Mouse (Mus musculus) midbrain, embryonic 12.5 days (tissue): ENCODE results near the gene Papss2. TPM values are rescaled to one million over a fixed set of nuclear protein-coding genes. Genes with fewer than 3 reads are reported as not detected.

Source experiments
- ATAC-seq: fragments of 200-750 bp; cut with Nextera tagmentation; 2 replicates; pipeline ENCODE4 v1.8.0; 2017; ENCODE audit warnings: low read depth, moderate TSS enrichment, moderate library complexity; ENCODE audit not compliant: low FRiP score
- H3K27ac ChIP-seq: fragments of 300-500 bp; sonication (generic); replicated peaks from 2 replicates; pipeline ENCODE4 v1.5.1; 2016; ENCODE audit warnings: mild to moderate bottlenecking
- H3K27me3 ChIP-seq: fragments of 300-500 bp; sonication (generic); 2 replicates; pipeline ENCODE4 v1.6.1; 2016; ENCODE audit warnings: mild to moderate bottlenecking
- H3K36me3 ChIP-seq: fragments of 300-500 bp; sonication (generic); 2 replicates; pipeline ENCODE4 v1.6.1; 2016
- H3K4me1 ChIP-seq: fragments of 300-500 bp; sonication (generic); 2 replicates; pipeline ENCODE4 v1.6.1; 2016
- H3K4me2 ChIP-seq: fragments of 300-500 bp; sonication (generic); replicated peaks from 2 replicates; pipeline ENCODE4 v1.6.1; 2016; ENCODE audit warnings: mild to moderate bottlenecking, moderate library complexity
- H3K4me3 ChIP-seq: fragments of 300-500 bp; sonication (generic); 2 replicates; pipeline ENCODE4 v1.5.1; 2016; ENCODE audit warnings: mild to moderate bottlenecking
- H3K9ac ChIP-seq: fragments of 300-500 bp; sonication (generic); replicated peaks from 2 replicates; pipeline ENCODE4 v1.6.1; 2016; ENCODE audit warnings: mild to moderate bottlenecking, moderate library complexity
- H3K9me3 ChIP-seq: fragments of 300-500 bp; sonication (generic); 2 replicates; pipeline ENCODE4 v1.6.1; 2016; ENCODE audit warnings: mild to moderate bottlenecking
- WGBS: fragments of 180-500 bp; shearing (Covaris S2); methylation state at CpG from one replicate; pipeline ENCODE4 v1.1.7; 2016; 5-methylcytosine and 5-hydroxymethylcytosine counted together
- polyA plus RNA-seq: library from polyadenylated mRNA; unstranded; fragments of >200 nt; fragmentation: Nextera tagmentation; extraction: Ambion mirVana; gene quantifications from 2 replicates; pipeline ENCODE4 v1.2.1, GENCODE M21; 2016

Papss2 gene
- polyA plus RNA-seq, 1 experiment from 2014 or later, result 3.6 TPM

DNA sequence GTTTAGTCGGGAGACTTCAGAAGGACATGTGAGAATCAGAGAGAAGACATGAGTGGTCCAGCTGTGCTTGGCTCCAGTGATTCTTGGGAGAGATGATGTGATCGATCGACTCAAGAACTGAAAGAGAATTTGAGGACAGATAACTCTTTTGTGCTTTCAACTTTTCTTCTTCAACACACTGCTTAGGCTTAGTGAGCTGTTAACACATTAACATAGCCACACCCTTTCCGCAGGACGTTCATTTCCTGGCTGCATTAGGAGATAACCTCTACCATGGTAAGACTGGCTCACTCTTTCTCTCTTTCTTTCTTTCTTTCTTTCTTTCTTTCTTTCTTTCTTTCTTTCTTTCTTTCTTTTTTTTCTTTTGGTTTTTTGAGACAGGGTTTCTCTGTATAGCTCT is 25.9 kb upstream of the Papss2 start:
- Histone ChIP-seq H3K4me2 (no peak overlapping the region), H3K4me3 (no peak overlapping the region), H3K9ac (no peak overlapping the region), H3K36me3 (no peaks in the 10 kb centered on the region), H3K27me3 (no peaks in the 10 kb centered on the region), H3K27ac (no peak overlapping the region), H3K4me1 (no peaks in the 10 kb centered on the region), H3K9me3 (no peaks in the 10 kb centered on the region)
- ATAC-seq, result no peak
- WGBS, result 88% methylated on average over 5 of the region's 5 CpGs

DNA sequence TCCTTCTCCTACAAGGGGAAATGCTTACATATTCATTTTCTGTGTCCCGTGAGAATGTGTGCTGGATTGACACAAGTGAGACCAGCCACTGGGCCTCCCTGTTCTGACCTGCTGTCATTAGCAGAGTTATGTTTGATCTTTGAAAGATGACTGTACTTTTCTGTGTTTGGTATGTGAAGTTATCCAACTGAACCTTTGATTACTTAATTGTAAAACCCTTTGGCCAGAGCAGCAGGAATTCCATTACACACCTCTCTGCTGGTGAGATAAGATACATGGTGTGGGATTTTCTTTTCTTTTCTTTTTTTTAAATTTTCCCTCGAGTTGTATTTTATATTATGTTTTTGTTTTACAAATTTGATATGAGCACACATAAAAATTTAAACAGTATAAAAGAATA is 23.4 kb upstream of the Papss2 start:
- no peak for ATAC-seq
- no peaks in the 10 kb centered on the region for H3K9me3 ChIP-seq
- WGBS, result 69% methylated on average over 2 of the region's 2 CpGs
- H3K4me2 ChIP-seq, result no peak overlapping the region
- no peaks in the 10 kb centered on the region for H3K36me3 ChIP-seq
- H3K27me3 ChIP-seq, result no peaks in the 10 kb centered on the region
- no peaks in the 10 kb centered on the region for H3K4me1 ChIP-seq
- H3K4me3 ChIP-seq, result no peak overlapping the region
- no peak overlapping the region for H3K9ac ChIP-seq
- H3K27ac ChIP-seq, result no peak overlapping the region

DNA sequence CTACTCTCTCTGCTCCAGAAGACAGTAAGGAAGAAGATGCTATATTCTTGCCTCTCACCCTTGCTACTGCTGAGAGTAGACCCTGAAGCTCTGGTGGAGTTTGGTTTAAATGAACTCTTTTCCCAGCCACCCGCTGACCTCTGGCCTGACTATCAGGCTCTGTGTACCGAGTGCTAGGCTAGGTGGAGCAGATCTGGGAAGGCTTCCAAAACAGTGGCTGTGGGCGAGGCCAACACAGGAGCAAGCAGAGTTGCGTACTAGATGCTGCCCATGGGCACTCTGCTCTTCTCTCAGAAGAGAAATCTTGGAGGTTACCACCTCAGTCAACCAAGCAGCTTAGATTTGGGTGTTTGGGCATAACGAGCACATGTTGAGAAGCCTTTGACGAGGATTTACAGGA is 22.3 kb upstream of the Papss2 start:
- Histone ChIP-seq H3K27me3 (no peaks in the 10 kb centered on the region), H3K4me3 (no peak overlapping the region), H3K9me3 (no peaks in the 10 kb centered on the region), H3K4me2 (no peak overlapping the region), H3K4me1 (peaks cover 3% of the 10 kb centered on the region; the same call in 1 of the 2 replicates), H3K36me3 (no peaks in the 10 kb centered on the region), H3K27ac (no peak overlapping the region), H3K9ac (no peak overlapping the region)
- WGBS, result 88% methylated on average over 6 of the region's 6 CpGs
- no peak for ATAC-seq

DNA sequence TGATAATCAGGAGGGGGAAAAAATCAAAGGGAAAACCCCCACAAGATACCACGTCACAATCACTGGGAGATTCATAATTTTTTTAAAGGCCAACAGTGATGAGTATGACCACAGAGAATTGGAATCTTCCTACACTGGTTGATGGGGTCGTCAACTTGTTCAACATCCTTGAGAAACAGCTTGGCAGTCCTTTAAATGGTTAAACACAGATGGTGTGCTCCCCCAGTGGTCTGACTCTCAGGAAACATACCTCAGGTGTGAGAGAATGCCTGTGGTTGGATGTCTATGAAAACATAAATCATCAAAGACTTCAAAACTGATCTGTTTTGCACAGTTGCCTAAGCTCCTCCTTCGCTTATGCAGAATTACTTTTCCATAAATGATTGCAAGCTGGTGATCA is 20.7 kb upstream of the Papss2 start:
- Histone ChIP-seq H3K4me2 (no peak overlapping the region), H3K4me1 (peaks cover 3% of the 10 kb centered on the region; the same call in 1 of the 2 replicates), H3K27ac (no peak overlapping the region), H3K36me3 (no peaks in the 10 kb centered on the region), H3K4me3 (no peak overlapping the region), H3K27me3 (no peaks in the 10 kb centered on the region), H3K9me3 (no peaks in the 10 kb centered on the region), H3K9ac (no peak overlapping the region)
- 82% methylated on average over 3 of the region's 3 CpGs for WGBS
- no peak for ATAC-seq

DNA sequence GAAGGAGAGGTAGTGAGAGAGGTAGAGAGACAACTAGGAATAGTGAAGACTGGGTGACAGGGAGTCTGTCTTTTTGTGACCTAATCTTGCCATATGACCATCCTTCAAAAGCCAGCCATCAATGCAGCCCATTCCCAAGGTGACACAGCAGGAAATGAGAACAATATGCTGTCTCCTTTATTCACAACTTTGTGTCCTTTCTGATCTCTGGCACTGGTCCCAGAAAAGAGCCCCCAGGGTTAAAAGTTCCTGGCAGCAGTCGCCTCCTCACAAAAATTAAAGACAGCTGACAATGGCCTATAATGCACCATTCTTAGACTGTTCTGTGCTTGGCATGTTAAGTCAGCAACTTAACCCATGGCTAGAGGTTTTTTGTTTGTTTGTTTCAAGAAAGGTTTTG is 17.8 kb upstream of the Papss2 start:
- 53% methylated on average over 1 of the region's 1 CpGs for WGBS
- no peak for ATAC-seq

DNA sequence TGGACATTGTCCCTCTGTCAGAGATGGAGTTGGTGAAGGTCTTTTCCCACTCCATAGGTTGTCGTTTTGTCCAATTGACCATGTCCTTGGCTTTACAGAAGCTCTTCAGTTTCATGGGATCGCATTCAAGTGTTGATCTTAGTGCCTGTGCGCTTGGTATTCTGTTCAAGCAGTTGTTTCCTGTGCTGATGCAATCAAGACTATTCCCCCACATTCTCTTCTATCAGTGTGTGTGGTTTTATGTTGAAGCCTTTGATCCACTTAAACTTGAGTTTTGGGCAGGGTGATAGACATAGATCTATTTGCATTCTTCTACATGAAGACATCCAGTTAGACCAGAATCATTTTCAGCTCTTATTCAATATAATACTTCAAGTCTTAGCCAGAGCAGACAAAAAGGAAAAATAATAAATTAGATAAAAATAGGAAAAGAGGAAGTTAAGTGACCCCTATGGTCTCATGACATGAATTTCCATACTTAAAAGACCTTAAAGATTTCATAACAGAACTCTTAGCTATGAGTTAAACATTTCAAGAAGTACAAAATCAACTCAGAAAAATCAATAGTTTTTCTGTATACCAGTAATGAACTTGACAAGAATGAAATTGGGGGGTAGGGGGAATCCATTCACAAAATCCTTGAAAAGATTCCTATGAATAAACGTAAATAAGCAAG is 12.4 kb upstream of the Papss2 start:
- H3K27ac ChIP-seq, result no peak overlapping the region
- WGBS, result 96% methylated on average over 4 of the region's 4 CpGs
- H3K9ac ChIP-seq, result no peak overlapping the region
- H3K4me3 ChIP-seq, result no peak overlapping the region
- H3K4me2 ChIP-seq, result no peak overlapping the region
- no peaks in the 10 kb centered on the region for H3K9me3 ChIP-seq
- no peaks in the 10 kb centered on the region for H3K36me3 ChIP-seq
- ATAC-seq, result no peak
- no peaks in the 10 kb centered on the region for H3K4me1 ChIP-seq
- H3K27me3 ChIP-seq, result no peaks in the 10 kb centered on the region

More for the DNA sequence above, 17.8 kb upstream of the Papss2 start:
- H3K9me3 ChIP-seq, result no peaks in the 10 kb centered on the region
- H3K27ac ChIP-seq, result no peak overlapping the region
- H3K36me3 ChIP-seq, result no peaks in the 10 kb centered on the region
- H3K4me2 ChIP-seq, result no peak overlapping the region
- H3K4me1 ChIP-seq, result peaks cover 3% of the 10 kb centered on the region; the same call in 1 of the 2 replicates
- no peak overlapping the region for H3K4me3 ChIP-seq
- H3K9ac ChIP-seq, result no peak overlapping the region
- no peaks in the 10 kb centered on the region for H3K27me3 ChIP-seq

DNA sequence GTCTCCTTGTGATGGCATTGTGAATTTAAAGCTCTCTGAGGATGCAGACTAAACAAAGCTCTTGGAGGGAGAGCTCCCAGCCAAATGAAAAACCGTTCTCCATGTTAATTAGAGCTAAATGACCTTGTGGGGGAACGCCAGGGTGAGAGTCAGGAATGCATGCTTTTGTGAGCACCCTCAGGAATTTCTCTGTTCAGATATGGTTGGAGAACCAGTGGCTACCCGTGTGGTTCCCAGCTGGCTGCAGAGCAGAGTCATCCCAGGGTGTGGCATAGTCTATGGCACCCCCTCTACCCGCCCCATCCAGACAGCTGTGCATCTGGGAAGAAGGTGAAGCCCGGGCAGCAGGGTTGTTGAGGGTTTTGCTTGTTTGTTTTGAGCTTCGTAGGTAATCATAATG is 7.9 kb upstream of the Papss2 start:
- Histone ChIP-seq H3K27me3 (no peaks in the 10 kb centered on the region), H3K4me3 (no peak overlapping the region), H3K36me3 (no peaks in the 10 kb centered on the region), H3K9ac (no peak overlapping the region), H3K9me3 (no peaks in the 10 kb centered on the region), H3K4me1 (no peaks in the 10 kb centered on the region), H3K27ac (no peak overlapping the region), H3K4me2 (no peak overlapping the region)
- no peak for ATAC-seq
- 58% methylated on average over 6 of the region's 6 CpGs for WGBS

DNA sequence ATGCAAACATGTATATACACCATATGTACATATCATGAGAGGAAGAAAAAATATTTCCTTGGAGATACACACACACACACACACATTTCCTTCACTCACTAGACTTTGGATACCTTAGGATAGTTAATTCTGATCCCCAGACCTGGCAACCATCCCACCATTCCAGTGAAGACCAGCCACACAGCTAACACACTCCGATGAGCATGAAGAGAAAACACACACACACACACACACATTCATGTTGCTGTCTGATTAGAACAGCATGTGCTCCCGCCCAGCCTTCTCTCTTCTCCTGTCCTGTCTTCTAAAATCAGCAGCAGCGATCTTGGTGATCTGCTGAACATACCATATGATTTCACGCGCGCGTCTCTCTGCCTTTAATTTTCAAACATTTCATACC is 2.8 kb upstream of the Papss2 start:
- WGBS, result 85% methylated on average over 7 of the region's 7 CpGs
- Histone ChIP-seq H3K4me3 (no peak overlapping the region), H3K9ac (no peak overlapping the region)

DNA sequence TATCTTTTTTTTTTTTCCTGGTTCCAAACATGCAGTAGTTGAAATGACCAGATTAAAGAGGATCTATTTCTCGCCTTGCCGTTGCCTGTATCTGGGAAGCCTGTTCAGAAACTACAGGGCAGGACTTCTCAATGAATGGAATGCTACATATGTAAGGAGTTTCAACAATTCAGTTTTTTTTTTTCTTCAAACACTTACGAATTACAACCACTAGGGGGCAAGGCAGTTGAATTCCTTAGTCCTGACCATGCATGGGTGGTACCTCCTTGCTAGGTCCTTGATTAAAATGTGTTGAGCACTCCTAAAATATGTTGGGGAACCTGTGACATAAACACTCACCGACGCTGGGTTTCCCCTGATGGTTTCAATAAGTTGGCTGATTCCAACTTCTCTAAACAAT is 1.7 kb upstream of the Papss2 start:
- Histone ChIP-seq H3K4me3 (no peak overlapping the region), H3K9ac (no peak overlapping the region), H3K4me1 (0 out of 2 replicates have a peak, but pooled peaks cover 9% of the 10 kb centered on the region), H3K27ac (no peak overlapping the region), H3K9me3 (no peaks in the 10 kb centered on the region), H3K27me3 (peaks cover 45% of the 10 kb centered on the region), H3K36me3 (no peaks in the 10 kb centered on the region), H3K4me2 (no peak overlapping the region)
- WGBS, result 80% methylated on average over 5 of the region's 5 CpGs
- no peak for ATAC-seq

More for the DNA sequence above, 2.8 kb upstream of the Papss2 start:
- no peak for ATAC-seq
- Histone ChIP-seq H3K4me1 (0 out of 2 replicates have a peak, but pooled peaks cover 9% of the 10 kb centered on the region), H3K9me3 (no peaks in the 10 kb centered on the region), H3K4me2 (no peak overlapping the region), H3K27me3 (peaks cover 36% of the 10 kb centered on the region), H3K27ac (no peak overlapping the region), H3K36me3 (no peaks in the 10 kb centered on the region)

DNA sequence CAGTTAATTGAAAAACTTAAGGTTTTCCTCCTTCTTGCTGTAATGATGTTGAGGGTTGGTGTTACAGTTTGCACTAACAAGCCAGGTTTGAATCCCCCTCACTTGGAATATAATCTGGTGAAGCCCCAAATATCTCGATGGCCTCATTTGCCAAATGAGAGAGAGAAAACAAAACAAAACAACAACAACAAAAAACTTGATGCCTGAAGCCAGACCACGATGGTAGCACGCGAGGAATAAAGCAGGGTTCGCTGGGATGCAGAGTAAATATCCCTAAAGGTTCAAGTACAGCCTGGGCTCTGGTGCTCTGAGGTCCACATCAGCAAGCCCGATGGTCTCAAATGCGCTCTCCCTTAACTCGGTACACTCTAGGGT is 472 bp upstream of the Papss2 start:
- 23% methylated on average over 8 of the region's 8 CpGs for WGBS
- peak overlapping the region; percentile 50; the same call in 1 of the 2 replicates for H3K9ac ChIP-seq
- no peaks in the 10 kb centered on the region for H3K9me3 ChIP-seq
- no peaks in the 10 kb centered on the region for H3K36me3 ChIP-seq
- peaks cover 45% of the 10 kb centered on the region for H3K27me3 ChIP-seq
- peak overlapping the region; percentile 50 for H3K4me3 ChIP-seq
- no peak for ATAC-seq
- 0 out of 2 replicates have a peak, but pooled peaks cover 9% of the 10 kb centered on the region for H3K4me1 ChIP-seq
- H3K27ac ChIP-seq, result no peak overlapping the region
- H3K4me2 ChIP-seq, result peak overlapping the region; percentile 70

DNA sequence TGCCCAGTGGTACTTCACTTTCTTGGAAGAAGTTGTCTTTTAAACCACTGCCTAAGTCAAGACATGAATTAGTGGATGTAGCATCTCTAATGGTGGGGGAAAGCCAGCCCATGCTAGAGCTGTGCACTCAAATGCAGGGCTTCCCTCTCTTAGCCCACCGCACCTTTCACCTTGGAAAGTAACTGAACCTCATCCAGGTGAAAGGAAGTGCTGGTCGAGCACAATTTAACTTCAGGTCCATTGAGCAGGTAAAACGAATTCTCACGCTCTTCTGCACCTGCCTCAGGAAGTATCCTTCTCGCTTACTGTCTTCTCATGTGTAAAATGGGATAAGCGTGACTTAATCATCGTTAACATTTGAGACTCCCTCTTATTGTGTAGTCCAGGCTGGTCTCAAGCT is 3.4 kb downstream of the Papss2 start:
- Histone ChIP-seq H3K36me3 (no peaks in the 10 kb centered on the region), H3K4me2 (no peak overlapping the region), H3K27ac (no peak overlapping the region), H3K4me1 (0 out of 2 replicates have a peak, but pooled peaks cover 9% of the 10 kb centered on the region), H3K9ac (no peak overlapping the region), H3K4me3 (no peak overlapping the region), H3K9me3 (no peaks in the 10 kb centered on the region), H3K27me3 (peaks cover 45% of the 10 kb centered on the region)
- ATAC-seq, result no peak
- WGBS, result 76% methylated on average over 7 of the region's 7 CpGs

DNA sequence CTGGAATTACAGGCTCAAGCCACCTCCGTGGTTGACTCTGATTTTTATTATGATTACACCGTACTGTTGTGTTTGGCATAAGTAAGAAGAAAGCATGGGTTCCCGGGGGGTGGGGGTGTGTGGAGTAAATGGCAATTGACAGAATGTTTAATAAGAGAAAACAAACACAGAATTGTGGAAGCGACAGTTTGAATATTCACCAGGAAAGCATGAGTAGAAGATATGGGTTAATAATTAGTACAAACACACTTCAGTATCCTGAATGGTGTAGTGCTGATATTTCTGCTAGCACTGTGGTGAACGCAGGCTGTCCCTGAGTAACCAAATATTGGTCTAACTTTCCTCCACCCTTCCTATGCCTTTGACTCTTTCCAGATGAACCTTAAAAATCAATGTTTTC is 3.8 kb downstream of the Papss2 start:
- WGBS, result 68% methylated on average over 5 of the region's 5 CpGs

More for the DNA sequence above, 3.8 kb downstream of the Papss2 start:
- no peak for ATAC-seq
- H3K27ac ChIP-seq, result no peak overlapping the region
- H3K4me1 ChIP-seq, result 0 out of 2 replicates have a peak, but pooled peaks cover 9% of the 10 kb centered on the region
- no peaks in the 10 kb centered on the region for H3K9me3 ChIP-seq
- no peak overlapping the region for H3K4me2 ChIP-seq
- H3K4me3 ChIP-seq, result no peak overlapping the region
- no peaks in the 10 kb centered on the region for H3K36me3 ChIP-seq
- H3K9ac ChIP-seq, result no peak overlapping the region
- H3K27me3 ChIP-seq, result peaks cover 42% of the 10 kb centered on the region
